Mouse (Mus musculus) liver, adult 10 weeks (tissue): ENCODE measurements around the gene Krt35. TPM values are rescaled to one million over a fixed set of nuclear protein-coding genes. Genes with fewer than 3 reads are reported as not detected.

Experiments
- polyA plus RNA-seq: library from polyadenylated mRNA; stranded (reverse); fragments of 350-450 nt; fragmentation: Illumina TruSeq; extraction: RNeasy Lipid Tissue Mini Kit (QIAGEN cat#74804); gene quantifications from one replicate; pipeline ENCODE4 v1.2.3, GENCODE M21; 2014; ENCODE audit warnings: low read depth, low replicate concordance

Gene Krt35
- polyA plus RNA-seq = not detected

DNA sequence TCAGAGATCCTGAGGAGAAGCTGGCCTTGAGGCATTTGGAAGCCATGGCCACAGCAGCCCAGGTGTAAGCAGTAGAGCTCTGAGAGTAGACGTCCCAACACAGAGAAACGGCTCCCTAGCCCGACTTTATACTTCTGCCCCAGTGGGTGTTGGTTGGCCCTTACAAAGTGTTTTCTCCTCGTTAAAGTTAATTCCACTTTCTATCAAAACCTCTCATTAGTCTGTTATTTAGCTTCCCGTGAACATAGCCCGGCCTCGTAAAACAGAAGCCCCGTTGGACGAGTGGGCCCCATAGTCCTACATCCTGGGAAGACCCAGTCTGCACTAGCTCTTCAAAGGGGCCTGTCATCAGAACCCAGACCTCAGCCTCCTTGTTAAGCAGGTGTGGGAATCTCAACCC lies at the start of gene Krt35:
Krt35 (minus strand) TSS at position 101 of the 400 bp plus-strand sequence.

DNA sequence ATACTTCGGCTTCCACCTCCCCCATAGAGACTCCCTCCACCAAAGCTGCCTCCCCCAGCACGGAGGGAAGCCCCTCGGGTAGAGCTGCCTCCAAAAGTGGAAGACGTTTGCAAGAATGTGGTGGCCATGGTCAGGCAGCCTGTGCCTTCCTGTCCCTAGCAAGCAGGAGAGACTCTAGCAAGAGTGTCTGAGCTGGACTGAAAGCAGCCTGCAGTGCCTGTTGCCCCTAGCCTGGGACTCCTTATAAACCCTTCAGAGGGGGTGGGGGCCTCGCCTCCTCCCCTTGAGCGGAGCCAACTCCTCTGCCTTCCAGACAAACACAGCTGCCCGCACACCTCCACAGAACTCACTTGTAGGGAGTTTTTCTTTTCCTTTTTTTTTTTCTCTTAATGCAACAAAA lies 39.7 kb upstream of the Krt35 start, which contains the start of gene Krt15:
Krt15 (minus strand) TSS at position 198 of the 400 bp plus-strand sequence.

DNA sequence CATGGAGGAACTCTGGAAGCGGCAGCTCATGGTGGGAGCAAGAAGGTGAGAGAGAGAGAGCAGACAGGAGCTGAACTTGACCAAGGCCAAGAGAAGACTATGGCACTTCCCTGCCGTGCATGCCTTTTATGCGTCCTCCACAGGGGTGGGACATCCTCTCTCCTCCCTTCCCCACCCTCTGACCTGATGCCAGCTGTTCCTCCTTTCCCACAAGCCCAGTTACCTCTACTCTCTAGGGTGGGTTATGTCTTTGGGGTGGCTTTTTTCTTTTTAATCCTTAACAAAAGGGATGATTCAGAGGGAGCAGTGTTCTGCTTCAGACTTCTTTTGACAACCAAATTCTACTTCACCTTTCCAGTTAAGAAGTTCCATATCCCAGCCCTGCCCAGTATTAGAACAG lies 25.4 kb upstream of the Krt35 start, which contains the start of gene Krt13:
Krt13 (minus strand) TSS at position 101 of the 400 bp plus-strand sequence.

DNA sequence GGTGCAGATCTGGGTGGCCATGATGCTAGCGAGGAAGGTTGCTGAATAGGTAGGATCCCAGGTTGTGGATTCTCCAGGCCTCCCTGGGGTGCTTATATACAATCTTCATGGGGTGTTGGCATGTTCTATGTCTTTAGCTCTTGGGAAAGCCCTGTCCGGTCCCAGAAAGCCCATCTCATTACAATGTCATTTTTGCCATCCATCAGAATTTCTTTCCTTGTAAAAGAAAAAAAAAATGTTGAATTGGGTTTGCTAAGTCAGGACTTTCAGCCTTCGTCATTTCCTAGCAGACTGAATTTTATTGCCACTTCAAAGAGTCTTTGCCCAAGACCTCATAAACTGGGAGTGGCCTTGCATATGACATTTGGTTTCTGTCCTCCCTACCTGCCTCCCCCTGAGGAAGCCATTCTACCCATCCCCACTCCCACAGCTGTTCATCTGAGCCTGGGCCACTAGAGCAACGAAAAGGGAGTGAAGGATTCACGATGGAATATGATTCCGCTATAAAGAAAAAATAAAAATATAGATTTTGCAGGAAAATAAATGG lies 9.6 kb upstream of the Krt35 start, which contains the start of gene Krt36:
Krt36 (minus strand) TSS at position 51 of the 547 bp plus-strand sequence.

DNA sequence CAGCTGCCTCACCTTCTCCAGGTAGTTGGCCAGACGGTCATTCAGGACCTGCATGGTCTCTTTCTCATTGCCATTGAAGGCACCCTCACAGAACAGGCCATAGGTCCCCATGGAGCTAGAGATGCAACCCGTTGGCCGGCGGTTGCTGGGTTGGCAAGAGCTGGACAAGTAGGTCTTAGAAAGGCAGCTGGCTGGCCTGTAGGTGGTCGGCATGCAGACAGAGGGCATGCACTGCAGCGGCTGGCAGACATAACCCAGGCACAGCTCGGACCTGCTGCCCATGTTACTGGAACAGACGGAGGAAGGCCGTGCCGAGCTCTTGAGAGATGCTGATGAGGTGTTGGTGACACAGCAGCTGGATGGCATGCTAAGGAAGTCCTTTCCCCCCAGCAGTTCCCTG lies 8.2 kb downstream of the Krt35 start, which contains the start of gene Krt32:
Krt32 (minus strand) TSS at position 366 of the 400 bp plus-strand sequence.

DNA sequence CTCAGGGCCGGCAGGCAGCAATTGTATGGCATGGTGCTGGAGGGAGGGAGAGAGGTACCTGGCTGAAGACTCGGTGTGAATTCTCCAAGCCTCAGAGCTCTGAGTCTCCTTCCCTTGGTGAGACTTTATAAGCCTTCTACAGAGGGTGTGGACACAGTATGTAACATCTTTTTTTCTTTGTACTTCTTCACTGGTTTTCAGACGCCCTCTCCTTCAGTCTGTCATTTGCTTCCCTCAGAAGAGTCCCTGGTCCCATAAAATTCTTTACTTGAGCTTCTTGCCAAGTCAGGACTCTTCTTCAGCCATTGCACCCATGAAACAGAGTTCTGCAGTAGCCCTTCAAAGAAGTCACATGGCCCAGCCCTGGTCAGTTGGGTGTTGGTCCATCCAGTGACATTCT lies 45.6 kb downstream of the Krt35 start, which contains the start of gene Krt31:
Krt31 (minus strand) TSS at position 101 of the 400 bp plus-strand sequence.

Other genes with a start within 250 kb of the Krt35 start
- gene Krtap4-16, start 244.6 kb downstream of the Krt35 start, polyA plus RNA-seq = not detected
- not detected for gene Gm11568, start 238.3 kb downstream of the Krt35 start, polyA plus RNA-seq
- gene Gm11559, start 231.8 kb downstream of the Krt35 start, polyA plus RNA-seq = not detected
- gene Krtap9-1, start 222.9 kb downstream of the Krt35 start, polyA plus RNA-seq = not detected
- gene Gm11567, start 217.1 kb downstream of the Krt35 start, polyA plus RNA-seq = not detected
- gene Krtap31-1, start 188.3 kb downstream of the Krt35 start, polyA plus RNA-seq = not detected
- not detected for gene Gm11565, start 181.5 kb downstream of the Krt35 start, polyA plus RNA-seq
- gene Krtap31-2, start 159.9 kb downstream of the Krt35 start, polyA plus RNA-seq = not detected
- not detected for gene Krtap9-5, start 147.8 kb downstream of the Krt35 start, polyA plus RNA-seq
- gene Krtap29-1, start 117.2 kb downstream of the Krt35 start, polyA plus RNA-seq = not detected
- gene Krtap16-1, start 109.6 kb downstream of the Krt35 start, polyA plus RNA-seq = not detected
- gene Krtap17-1, start 102.2 kb downstream of the Krt35 start, polyA plus RNA-seq = not detected
- gene Krt33a, start 80.0 kb downstream of the Krt35 start, polyA plus RNA-seq = not detected
- not detected for gene Krt33b, start 66.4 kb downstream of the Krt35 start, polyA plus RNA-seq
- gene Krt34, start 54.7 kb downstream of the Krt35 start, polyA plus RNA-seq = not detected
- gene Krt31, start 45.7 kb downstream of the Krt35 start, polyA plus RNA-seq = not detected
- not detected for gene Krt32, start 8.0 kb downstream of the Krt35 start, polyA plus RNA-seq
- not detected for gene Krt36, start 9.4 kb upstream of the Krt35 start, polyA plus RNA-seq
- not detected for gene Krt13, start 25.3 kb upstream of the Krt35 start, polyA plus RNA-seq
- not detected for gene Krt15, start 39.7 kb upstream of the Krt35 start, polyA plus RNA-seq
- not detected for gene Krt19, start 52.4 kb upstream of the Krt35 start, polyA plus RNA-seq
- gene Krt9, start 97.0 kb upstream of the Krt35 start, polyA plus RNA-seq = not detected
- gene Krt14, start 111.3 kb upstream of the Krt35 start, polyA plus RNA-seq = not detected
- not detected for gene Krt16, start 152.7 kb upstream of the Krt35 start, polyA plus RNA-seq
- gene Krt17, start 164.8 kb upstream of the Krt35 start, polyA plus RNA-seq = not detected
- not detected for gene Krt42, start 173.6 kb upstream of the Krt35 start, polyA plus RNA-seq
- 1,293 TPM for gene Eif1, start 223.6 kb upstream of the Krt35 start, polyA plus RNA-seq
- gene Gast, start 238.2 kb upstream of the Krt35 start, polyA plus RNA-seq = not detected